Mouse (Mus musculus): ENCODE measurements around the gene Pmpcb.

The Pmpcb gene

GRCm38 (mm10) chr5:21802907-21803306 lies 66.0 kb downstream of the Pmpcb start:
- no peak for ATAC-seq (ENCODE audit: low TSS enrichment)

GRCm38 (mm10) chr5:21803691-21804188 lies 66.8 kb downstream of the Pmpcb start:
- ATAC-seq (ENCODE audit: low TSS enrichment) = 0 out of 2 replicates have a peak, but pooled peaks have one; percentile 26

GRCm38 (mm10) chr5:21804837-21805236 lies 67.9 kb downstream of the Pmpcb start:
- ATAC-seq (ENCODE audit: low TSS enrichment) = peak; percentile 82
